Mouse (Mus musculus) limb, embryonic 12.5 days (tissue): ENCODE measurements around the gene Sepsecs. TPM values are rescaled to one million over a fixed set of nuclear protein-coding genes. Genes with fewer than 3 reads are reported as not detected.

Source experiments
- ATAC-seq: fragments of 200-750 bp; cut with Nextera tagmentation; 2 replicates; pipeline ENCODE4 v1.8.0; 2017; ENCODE audit warnings: low read depth, moderate TSS enrichment; ENCODE audit not compliant: insufficient number of reproducible peaks, insufficient read depth, low FRiP score, low TSS enrichment
- H3K27ac ChIP-seq: fragments of 300-500 bp; sonication (generic); 2 replicates; pipeline ENCODE4 v1.5.1; 2016; ENCODE audit warnings: mild to moderate bottlenecking, moderate library complexity
- H3K27me3 ChIP-seq: fragments of 300-500 bp; sonication (generic); 2 replicates; pipeline ENCODE4 v1.6.1; 2016; ENCODE audit warnings: mild to moderate bottlenecking, moderate library complexity
- H3K36me3 ChIP-seq: fragments of 300-500 bp; sonication (generic); 2 replicates; pipeline ENCODE4 v1.6.1; 2016; ENCODE audit warnings: mild to moderate bottlenecking, moderate library complexity
- H3K4me1 ChIP-seq: fragments of 300-500 bp; sonication (generic); replicated peaks from 2 replicates; pipeline ENCODE4 v1.6.1; 2016
- H3K4me2 ChIP-seq: fragments of 300-500 bp; sonication (generic); 2 replicates; pipeline ENCODE4 v1.6.1; 2016; ENCODE audit warnings: mild to moderate bottlenecking, moderate library complexity
- H3K4me3 ChIP-seq: fragments of 300-500 bp; sonication (generic); replicated peaks from 2 replicates; pipeline ENCODE4 v1.5.1; 2016; ENCODE audit warnings: mild to moderate bottlenecking
- H3K9ac ChIP-seq: fragments of 300-500 bp; sonication (generic); replicated peaks from 2 replicates; pipeline ENCODE4 v1.6.1; 2016; ENCODE audit warnings: mild to moderate bottlenecking, moderate library complexity
- H3K9me3 ChIP-seq: fragments of 300-500 bp; sonication (generic); 2 replicates; pipeline ENCODE4 v1.6.1; 2016; ENCODE audit warnings: mild to moderate bottlenecking, moderate library complexity
- WGBS: fragments of 180-500 bp; shearing (Covaris S2); methylation state at CpG from one replicate; pipeline ENCODE4 v1.1.7; 2016; 5-methylcytosine and 5-hydroxymethylcytosine counted together
- polyA plus RNA-seq: library from polyadenylated mRNA; unstranded; fragments of >200 nt; fragmentation: Nextera tagmentation; extraction: Ambion mirVana; gene quantifications from 2 replicates; pipeline ENCODE4 v1.2.1, GENCODE M21; 2016

Gene Sepsecs
- polyA plus RNA-seq, 1 experiment from 2014 or later: 7.9 TPM

GRCm38 (mm10) chr5:52641736-52642135, 27.8 kb downstream of the Sepsecs start:
- Histone ChIP-seq H3K4me2 (no peak overlapping the region), H3K27me3 (no peaks in the 10 kb centered on the region), H3K4me1 (no peaks in the 10 kb centered on the region), H3K9ac (no peak overlapping the region), H3K36me3 (peaks cover 41% of the 10 kb centered on the region), H3K27ac (no peak overlapping the region), H3K9me3 (no peaks in the 10 kb centered on the region), H3K4me3 (no peak overlapping the region)
- WGBS: 93% methylated on average over 6 of the region's 6 CpGs
- ATAC-seq: no peak

DNA sequence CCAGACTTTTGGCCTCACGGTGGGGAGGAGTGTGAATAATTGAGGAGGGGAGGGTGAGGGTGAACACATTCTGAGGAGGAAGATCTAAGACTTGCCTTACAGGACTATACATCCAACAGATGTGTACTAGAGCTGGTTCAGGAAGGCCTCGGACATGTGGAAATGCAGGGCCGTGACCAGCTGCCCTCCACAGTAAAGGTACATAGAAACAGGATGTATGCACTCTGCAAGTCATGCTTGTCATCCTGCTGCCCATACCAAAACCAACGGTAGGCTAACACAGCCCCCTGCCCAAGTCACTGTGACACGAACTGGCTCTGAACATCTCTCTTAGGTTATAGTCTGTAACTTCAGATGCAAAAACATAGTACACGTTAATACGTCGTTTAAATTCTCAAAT, 30.6 kb downstream of the Sepsecs start:
- 78% methylated on average over 8 of the region's 8 CpGs for WGBS
- ATAC-seq: no peak
- Histone ChIP-seq H3K4me3 (no peak overlapping the region), H3K4me2 (no peak overlapping the region), H3K27me3 (no peaks in the 10 kb centered on the region), H3K4me1 (no peaks in the 10 kb centered on the region), H3K9ac (no peak overlapping the region), H3K27ac (no peak overlapping the region), H3K9me3 (no peaks in the 10 kb centered on the region), H3K36me3 (peaks cover 21% of the 10 kb centered on the region)

- Histone ChIP-seq H3K27me3 (no peaks in the 10 kb centered on the region), H3K36me3 (peaks cover 13% of the 10 kb centered on the region), H3K9ac (no peak overlapping the region), H3K4me2 (no peak overlapping the region), H3K4me3 (no peak overlapping the region), H3K9me3 (no peaks in the 10 kb centered on the region), H3K4me1 (no peaks in the 10 kb centered on the region), H3K27ac (no peak overlapping the region)
- ATAC-seq: no peak
- 86% methylated on average over 7 of the region's 7 CpGs for WGBS
These were observed 31.5 kb downstream of the Sepsecs start for GRCm38 (mm10) chr5:52638006-52638405.

- no peak overlapping the region for H3K27ac ChIP-seq
- no peak for ATAC-seq
These were observed 32.6 kb downstream of the Sepsecs start for GRCm38 (mm10) chr5:52636923-52637322.

GRCm38 (mm10) chr5:52636025-52636755, 33.3 kb downstream of the Sepsecs start:
- Histone ChIP-seq H3K36me3 (no peaks in the 10 kb centered on the region), H3K9me3 (no peaks in the 10 kb centered on the region), H3K27ac (no peak overlapping the region), H3K27me3 (no peaks in the 10 kb centered on the region), H3K4me2 (no peak overlapping the region), H3K4me3 (no peak overlapping the region), H3K4me1 (no peaks in the 10 kb centered on the region), H3K9ac (no peak overlapping the region)
- no peak for ATAC-seq
- 79% methylated on average over 11 of the region's 11 CpGs for WGBS

More at GRCm38 (mm10) chr5:52636923-52637322, 32.6 kb downstream of the Sepsecs start:
- Histone ChIP-seq H3K36me3 (0 out of 2 replicates have a peak, but pooled peaks cover 2% of the 10 kb centered on the region), H3K27me3 (no peaks in the 10 kb centered on the region), H3K4me3 (no peak overlapping the region), H3K9me3 (no peaks in the 10 kb centered on the region), H3K4me1 (no peaks in the 10 kb centered on the region), H3K9ac (no peak overlapping the region), H3K4me2 (no peak overlapping the region)
- WGBS: 91% methylated on average over 6 of the region's 6 CpGs

DNA sequence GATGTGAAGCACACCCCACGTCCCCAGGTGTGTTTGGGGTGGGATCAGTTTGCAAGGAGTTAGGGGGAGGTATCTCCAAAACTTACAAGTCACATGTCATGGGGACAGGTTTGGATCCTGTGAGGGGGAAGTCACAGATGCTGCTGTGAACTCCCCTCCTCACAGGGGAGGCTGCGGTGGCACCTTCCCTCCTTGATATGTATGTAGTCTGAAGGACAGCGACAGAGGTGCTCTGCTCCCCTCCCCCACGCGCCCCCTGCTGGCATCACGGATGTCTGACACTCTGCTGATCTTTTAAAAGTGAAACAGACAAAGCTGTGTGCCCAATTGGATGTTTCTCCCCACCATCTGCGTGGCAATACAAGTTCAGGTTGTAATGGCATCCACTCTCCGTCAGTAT, 35.5 kb downstream of the Sepsecs start:
- 22% methylated on average over 8 of the region's 8 CpGs for WGBS
- Histone ChIP-seq H3K4me1 (no peaks in the 10 kb centered on the region), H3K4me3 (no peak overlapping the region), H3K27me3 (no peaks in the 10 kb centered on the region; the same call in 1 of the 2 replicates), H3K9me3 (no peaks in the 10 kb centered on the region), H3K4me2 (no peak overlapping the region), H3K9ac (no peak overlapping the region), H3K27ac (no peak overlapping the region), H3K36me3 (no peaks in the 10 kb centered on the region)
- no peak; the same call in 1 of the 2 replicates for ATAC-seq

GRCm38 (mm10) chr5:52630541-52630940, 39.0 kb downstream of the Sepsecs start:
- no peak overlapping the region for H3K27ac ChIP-seq
- WGBS: 100% methylated on average over 1 of the region's 1 CpGs
- H3K4me3 ChIP-seq: no peak overlapping the region
- no peaks in the 10 kb centered on the region; the same call in 1 of the 2 replicates for H3K27me3 ChIP-seq
- H3K4me2 ChIP-seq: no peak overlapping the region
- H3K4me1 ChIP-seq: peaks cover 10% of the 10 kb centered on the region
- H3K9ac ChIP-seq: no peak overlapping the region
- H3K36me3 ChIP-seq: no peaks in the 10 kb centered on the region
- H3K9me3 ChIP-seq: no peaks in the 10 kb centered on the region
- ATAC-seq: no peak

DNA sequence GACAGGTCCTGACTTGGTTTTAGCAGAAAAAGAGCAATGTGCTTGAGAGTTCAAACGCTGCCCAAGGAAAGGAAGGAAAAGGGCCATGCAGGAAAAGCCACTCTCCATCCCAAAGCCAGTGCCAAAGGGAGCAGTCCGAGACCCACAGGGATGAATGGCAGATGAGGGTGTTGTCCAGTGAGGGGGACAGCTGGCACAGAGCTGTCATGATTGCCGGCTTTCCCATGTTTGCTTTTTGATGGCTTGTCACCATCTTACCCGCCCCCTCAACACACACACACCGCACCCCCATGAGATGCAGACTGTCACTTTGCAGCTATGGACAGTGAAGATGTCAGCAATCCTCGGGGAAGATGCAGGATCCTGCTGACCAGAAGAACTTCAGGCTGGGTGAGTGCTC, 40.3 kb downstream of the Sepsecs start:
- H3K9me3 ChIP-seq: no peaks in the 10 kb centered on the region
- H3K27me3 ChIP-seq: no peaks in the 10 kb centered on the region; the same call in 1 of the 2 replicates
- no peak overlapping the region for H3K4me2 ChIP-seq
- 81% methylated on average over 6 of the region's 6 CpGs for WGBS
- no peak overlapping the region for H3K9ac ChIP-seq
- H3K36me3 ChIP-seq: no peaks in the 10 kb centered on the region
- ATAC-seq: no peak
- H3K27ac ChIP-seq: no peak overlapping the region
- H3K4me3 ChIP-seq: no peak overlapping the region
- H3K4me1 ChIP-seq: peaks cover 10% of the 10 kb centered on the region

DNA sequence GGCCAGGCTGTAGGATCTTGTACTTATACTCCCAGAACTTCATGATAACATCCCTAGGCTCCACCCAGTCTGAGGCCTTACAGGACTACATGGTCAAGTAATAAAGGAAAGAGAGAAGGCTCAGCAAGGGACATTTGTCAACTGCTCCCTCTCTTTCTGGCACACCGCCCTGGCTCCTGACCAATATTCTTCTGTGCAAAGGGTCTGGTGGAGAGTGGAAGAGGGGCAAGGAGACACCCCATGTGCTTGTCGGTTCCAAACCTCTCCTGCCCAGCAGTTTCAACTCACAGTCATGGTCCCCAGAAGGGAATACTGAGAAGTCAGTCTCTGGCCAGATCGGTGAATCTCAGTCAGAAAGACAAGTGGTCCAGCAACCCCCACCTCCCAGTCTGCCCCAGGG, 40.7 kb downstream of the Sepsecs start:
- 70% methylated on average over 3 of the region's 3 CpGs for WGBS
- Histone ChIP-seq H3K27ac (no peak overlapping the region), H3K4me1 (peaks cover 10% of the 10 kb centered on the region), H3K4me3 (no peak overlapping the region), H3K27me3 (no peaks in the 10 kb centered on the region; the same call in 1 of the 2 replicates), H3K9me3 (no peaks in the 10 kb centered on the region), H3K36me3 (no peaks in the 10 kb centered on the region), H3K9ac (no peak overlapping the region), H3K4me2 (no peak overlapping the region)
- no peak for ATAC-seq

- no peak overlapping the region for H3K4me2 ChIP-seq
- no peaks in the 10 kb centered on the region; the same call in 1 of the 2 replicates for H3K27me3 ChIP-seq
- H3K27ac ChIP-seq: no peak overlapping the region
- no peaks in the 10 kb centered on the region for H3K9me3 ChIP-seq
- H3K9ac ChIP-seq: no peak overlapping the region
- H3K4me1 ChIP-seq: peaks cover 10% of the 10 kb centered on the region
- no peaks in the 10 kb centered on the region for H3K36me3 ChIP-seq
- no peak overlapping the region for H3K4me3 ChIP-seq
- 90% methylated on average over 8 of the region's 8 CpGs for WGBS
- no peak for ATAC-seq
These were observed 41.8 kb downstream of the Sepsecs start for GRCm38 (mm10) chr5:52627713-52628112.

- Histone ChIP-seq H3K4me1 (peaks cover 10% of the 10 kb centered on the region), H3K4me2 (peak overlapping the region; percentile 17; the same call in 1 of the 2 replicates), H3K27ac (peak overlapping the region; percentile 70), H3K9me3 (no peaks in the 10 kb centered on the region), H3K9ac (peak overlapping the region; percentile 34; the same call in 1 of the 2 replicates), H3K4me3 (0 out of 2 replicates have a peak overlapping the region, but pooled peaks have one; percentile 0), H3K36me3 (no peaks in the 10 kb centered on the region), H3K27me3 (no peaks in the 10 kb centered on the region; the same call in 1 of the 2 replicates)
- ATAC-seq: no peak
- WGBS: 61% methylated on average over 8 of the region's 8 CpGs
These were observed 43.4 kb downstream of the Sepsecs start for GRCm38 (mm10) chr5:52626092-52626491.
